ENCODE assay signal across 8 mouse cellular contexts in genomic region chr3:41195113-41195975, GRCm38 (mm10).
DNase-seq lines count a peak whose midpoint lies in the region; ATAC-seq and TF ChIP-seq lines count a peak whose summit lies in the region.

No protein-coding gene starts in this region.

- H3K9me3 ChIP-seq in embryonic facial prominence, embryonic 15.5 days (replicated peaks), result no peaks in the 10 kb centered on the region
- H3K9me3 ChIP-seq in heart, embryonic 16.5 days (replicated peaks; ENCODE audit: control insufficient read depth, low read length), result no peaks in the 10 kb centered on the region
- no peaks in the 10 kb centered on the region for H3K9me3 ChIP-seq in midbrain, embryonic 14.5 days (ENCODE audit: control insufficient read depth, low read length)
- H3K9me3 ChIP-seq in liver, postnatal 0 days (ENCODE audit: low read length), result no peaks in the 10 kb centered on the region

- peak; percentile 69 for ATAC-seq in embryonic facial prominence, embryonic 15.5 days (ENCODE audit: insufficient number of reproducible peaks, low FRiP score, low TSS enrichment, low read depth)
- ATAC-seq in heart, embryonic 16.5 days (replicated peaks; ENCODE audit: extremely low read depth, insufficient read depth, low FRiP score), result peak; percentile 57; the same call in 1 of the 2 replicates
- peak; percentile 36; the same call in 1 of the 2 replicates for ATAC-seq in midbrain, embryonic 14.5 days (ENCODE audit: low FRiP score, low TSS enrichment)
- no peak for ATAC-seq in liver, postnatal 0 days

- 0 out of 2 replicates have a peak, but pooled peaks cover 9% of the 10 kb centered on the region for H3K4me1 ChIP-seq in embryonic facial prominence, embryonic 15.5 days
- peaks cover 31% of the 10 kb centered on the region for H3K4me1 ChIP-seq in heart, embryonic 16.5 days (ENCODE audit: control insufficient read depth, insufficient read depth, low read length)
- no peaks in the 10 kb centered on the region for H3K4me1 ChIP-seq in midbrain, embryonic 14.5 days (ENCODE audit: control insufficient read depth, insufficient read depth, low read length)
- H3K4me1 ChIP-seq in liver, postnatal 0 days (ENCODE audit: insufficient read depth), result no peaks in the 10 kb centered on the region

- no peak overlapping the region for H3K4me3 ChIP-seq in embryonic facial prominence, embryonic 15.5 days (replicated peaks)
- no peak overlapping the region for H3K4me3 ChIP-seq in heart, embryonic 16.5 days (ENCODE audit: low read length)
- H3K4me3 ChIP-seq in midbrain, embryonic 14.5 days (replicated peaks; ENCODE audit: low read depth, low read length), result no peak overlapping the region
- no peak overlapping the region for H3K4me3 ChIP-seq in liver, postnatal 0 days (ENCODE audit: low read depth, low read length)

- H3K9ac ChIP-seq in embryonic facial prominence, embryonic 15.5 days, result no peak overlapping the region
- no peak overlapping the region; the same call in 1 of the 2 replicates for H3K9ac ChIP-seq in heart, embryonic 16.5 days (ENCODE audit: low read length)
- no peak overlapping the region for H3K9ac ChIP-seq in midbrain, embryonic 14.5 days (replicated peaks; ENCODE audit: low read length)
- H3K9ac ChIP-seq in liver, postnatal 0 days (replicated peaks), result no peak overlapping the region

- H3K36me3 ChIP-seq in embryonic facial prominence, embryonic 15.5 days, result no peaks in the 10 kb centered on the region
- no peaks in the 10 kb centered on the region for H3K36me3 ChIP-seq in heart, embryonic 16.5 days (ENCODE audit: control insufficient read depth, insufficient read depth)
- no peaks in the 10 kb centered on the region for H3K36me3 ChIP-seq in midbrain, embryonic 14.5 days (ENCODE audit: control insufficient read depth, insufficient read depth, low read length)
- H3K36me3 ChIP-seq in liver, postnatal 0 days (replicated peaks; ENCODE audit: insufficient read depth, low read length), result no peaks in the 10 kb centered on the region

- 52% methylated on average over 7 of the region's 7 CpGs for WGBS in embryonic facial prominence, embryonic 15.5 days
- WGBS in heart, embryonic 16.5 days, result 67% methylated on average over 7 of the region's 7 CpGs
- 67% methylated on average over 7 of the region's 7 CpGs for WGBS in midbrain, embryonic 14.5 days
- WGBS in liver, postnatal 0 days (ENCODE audit: insufficient replicate concordance), result 67% methylated on average over 7 of the region's 7 CpGs

- no peaks in the 10 kb centered on the region for H3K27me3 ChIP-seq in embryonic facial prominence, embryonic 15.5 days
- H3K27me3 ChIP-seq in heart, embryonic 16.5 days (ENCODE audit: control insufficient read depth, insufficient read depth, low read length), result no peaks in the 10 kb centered on the region
- H3K27me3 ChIP-seq in midbrain, embryonic 14.5 days (ENCODE audit: control insufficient read depth, insufficient read depth, low read length), result no peaks in the 10 kb centered on the region
- no peaks in the 10 kb centered on the region for H3K27me3 ChIP-seq in liver, postnatal 0 days (ENCODE audit: insufficient read depth, low read length)

- no peak overlapping the region for H3K4me2 ChIP-seq in embryonic facial prominence, embryonic 15.5 days (replicated peaks)
- H3K4me2 ChIP-seq in heart, embryonic 16.5 days (ENCODE audit: low read depth, low read length), result no peak overlapping the region
- no peak overlapping the region for H3K4me2 ChIP-seq in midbrain, embryonic 14.5 days (ENCODE audit: low read length)
- H3K4me2 ChIP-seq in liver, postnatal 0 days (ENCODE audit: low read depth, low read length), result no peak overlapping the region

- no peak for TF ChIP-seq EP300 in liver, postnatal 0 days (IDR thresholded peaks at IDR 0.05; ENCODE audit: low read depth)

- DNase-seq in right cerebral cortex, adult 18-20 months, result peak; percentile 40
- no peak for DNase-seq in right cerebral cortex, postnatal 36 days (ENCODE audit: low spot score in 2 of 2)
- DNase-seq in kidney, postnatal 14 days, result peak; percentile 86
- DNase-seq in midbrain, embryonic 14.5 days, result no peak
- peak; percentile 84 for DNase-seq in urinary bladder, postnatal 25 days (ENCODE audit: low spot score)
- no peak for DNase-seq in liver, postnatal 0 days

- H3K27ac ChIP-seq in embryonic facial prominence, embryonic 15.5 days (replicated peaks), result 0 out of 2 replicates have a peak overlapping the region, but pooled peaks have one; percentile 22
- peak overlapping the region; percentile 82 for H3K27ac ChIP-seq in heart, embryonic 16.5 days (ENCODE audit: low read length)
- H3K27ac ChIP-seq in midbrain, embryonic 14.5 days (replicated peaks; ENCODE audit: low read depth, low read length), result no peak overlapping the region
- H3K27ac ChIP-seq in liver, postnatal 0 days (ENCODE audit: low read depth), result no peak overlapping the region

- TF ChIP-seq CTCF in liver, postnatal 0 days (IDR thresholded peaks at IDR 0.05; ENCODE audit: low read depth), result no peak

Comparison
In these comparisons a context has a peak if more than half of its experiments do, and no peak if none do; other contexts are left out.
1. DNase-seq: peak in right cerebral cortex, adult 18-20 months (single experiment), kidney, postnatal 14 days (single experiment) and urinary bladder, postnatal 25 days (single experiment); none in right cerebral cortex, postnatal 36 days (0 of 2), midbrain, embryonic 14.5 days (single experiment) and liver, postnatal 0 days (single experiment).
2. H3K27ac ChIP-seq: peak in embryonic facial prominence, embryonic 15.5 days (single experiment) and heart, embryonic 16.5 days (single experiment); none in midbrain, embryonic 14.5 days (single experiment) and liver, postnatal 0 days (single experiment).